Mouse (Mus musculus) cerebellum, adult 2 months (tissue): Measurements from ENCODE around the gene Abca7.

Source experiments
- CTCF ChIP-seq: fragments of 200-500 bp; IDR thresholded peaks from 2 replicates; pipeline ENCODE4 v1.5.1; 2011; ENCODE audit warnings: low read depth, mild to moderate bottlenecking, control low read depth, low read length, moderate library complexity, borderline replicate concordance; ENCODE audit not compliant: insufficient read depth
- POLR2A ChIP-seq: fragments of 200-500 bp; IDR thresholded peaks from 2 replicates; pipeline ENCODE4 v1.6.1; 2011; ENCODE audit warnings: low read length, control low read depth, borderline replicate concordance; ENCODE audit not compliant: insufficient read depth

DNA sequence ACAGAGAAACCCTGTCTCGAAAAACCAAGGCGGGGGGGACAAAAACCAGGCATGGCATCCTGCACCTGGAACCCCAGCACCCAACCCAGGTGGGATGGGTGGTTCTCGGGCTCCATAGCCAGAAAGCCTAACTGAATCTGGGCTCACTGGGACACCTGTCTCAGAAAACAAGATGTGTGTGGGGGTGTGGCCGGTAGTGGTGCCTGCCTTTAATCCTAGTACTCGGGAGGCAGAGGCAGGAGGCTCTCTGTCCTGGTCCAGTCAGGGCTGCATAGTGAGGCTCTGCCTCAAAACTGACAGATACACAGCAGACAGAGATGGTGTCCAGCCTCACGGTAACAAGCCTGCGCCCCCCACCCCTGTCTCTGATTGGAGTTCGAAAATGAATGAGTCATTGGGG lies 26.5 kb downstream of the Abca7 start:
- TF ChIP-seq CTCF = no peak
- TF ChIP-seq POLR2A = no peak
